Mouse (Mus musculus) lung, embryonic 15.5 days (tissue): Measurements from ENCODE around the gene 4931423N10Rik. TPM values are rescaled to one million over a fixed set of nuclear protein-coding genes. Genes with fewer than 3 reads are reported as not detected.

ENCODE experiments used
- polyA plus RNA-seq: library from polyadenylated mRNA; unstranded; fragments of >200 nt; fragmentation: Nextera tagmentation; extraction: Ambion mirVana; gene quantifications from 2 replicates; pipeline ENCODE4 v1.2.1, GENCODE M21; 2015

Gene 4931423N10Rik
- polyA plus RNA-seq, 1 experiment from 2014 or later = not detected

Other genes with a start within 250 kb of the 4931423N10Rik start
- gene Abi1, start 167.2 kb upstream of the 4931423N10Rik start, polyA plus RNA-seq = 47.1 and 50.6 TPM in 2 replicates
- 30.2 and 30.7 TPM in 2 replicates for gene Acbd5, start 139.3 kb upstream of the 4931423N10Rik start, polyA plus RNA-seq
- gene Mastl, start 51.5 kb upstream of the 4931423N10Rik start, polyA plus RNA-seq = 13.1 and 15.2 TPM in 2 replicates
- gene Yme1l1, start 51.1 kb upstream of the 4931423N10Rik start, polyA plus RNA-seq = 71.6 and 73.1 TPM in 2 replicates
- gene Nxph2, start 113.8 kb downstream of the 4931423N10Rik start, polyA plus RNA-seq = not detected in 2 replicates